Mouse (Mus musculus) liver, adult 2 months (tissue): ENCODE measurements at regions not wholly inside any gene's neighbourhood (a gene's known extent, or its start where the extent isn't known, plus 50 kb on each side); places are given as distances from the start of the nearest gene placed in this dataset.

Experiments used
- CTCF ChIP-seq: fragments of 200-500 bp; IDR thresholded peaks from 2 replicates; pipeline ENCODE4 v1.5.1; 2011; ENCODE audit warnings: low read depth, low read length, control low read depth
- POLR2A ChIP-seq: fragments of 200-500 bp; IDR thresholded peaks from 2 replicates; pipeline ENCODE4 v1.6.1; 2011; ENCODE audit warnings: low read length, control low read depth; ENCODE audit not compliant: insufficient read depth; ENCODE audit errors: extremely low read depth

GRCm38 (mm10) chr12:36947902-36948301 is 160.4 kb upstream of the Meox2 start:
- TF ChIP-seq CTCF, result no peak
- TF ChIP-seq POLR2A, result no peak
